Mouse (Mus musculus) macrophage (primary cell): ENCODE data around the gene Zc2hc1b. TPM values are rescaled to one million over a fixed set of nuclear protein-coding genes. Genes with fewer than 3 reads are reported as not detected.

Experiments used
- H3K27ac ChIP-seq: fragments of 350-480 bp; formaldehyde crosslinking; 2 replicates; pipeline ENCODE4 v1.9.0; 2021
- H3K36me3 ChIP-seq: fragments of 350-480 bp; formaldehyde crosslinking; 2 replicates; pipeline ENCODE4 v1.9.0; 2021; ENCODE audit errors: inconsistent target
- H3K4me3 ChIP-seq: fragments of 350-480 bp; formaldehyde crosslinking; 2 replicates; pipeline ENCODE4 v1.9.0; 2021; ENCODE audit errors: inconsistent target
- H3K79me2 ChIP-seq: fragments of 350-480 bp; formaldehyde crosslinking; 2 replicates; pipeline ENCODE4 v1.9.0; 2021; ENCODE audit errors: inconsistent target
- WGBS: methylation state at CpG from one replicate; pipeline ENCODE4 v1.1.7; 2026; ENCODE audit warnings: inconsistent platforms; ENCODE audit not compliant: missing documents; 5-methylcytosine and 5-hydroxymethylcytosine counted together
- polyA plus RNA-seq: library from polyadenylated mRNA; stranded (reverse); fragments of 250-400 nt; gene quantifications from 3 replicates; pipeline ENCODE4 v1.2.4, GENCODE M21; 2018; ENCODE audit warnings: inconsistent platforms

Zc2hc1b gene
- polyA plus RNA-seq, 1 experiment from 2014 or later = not detected

- H3K4me3 ChIP-seq = no peak overlapping the region
- no peaks in the 10 kb centered on the region for H3K36me3 ChIP-seq
- 91% methylated on average over 4 of the region's 4 CpGs for WGBS
- no peak overlapping the region for H3K27ac ChIP-seq
- no peaks in the 10 kb centered on the region for H3K79me2 ChIP-seq
These were observed 24.9 kb downstream of the Zc2hc1b start for GRCm38 (mm10) chr10:13152811-13153364.

GRCm38 (mm10) chr10:13151353-13151752, 26.5 kb downstream of the Zc2hc1b start:
- 96% methylated on average over 5 of the region's 5 CpGs for WGBS
- H3K4me3 ChIP-seq = no peak overlapping the region

GRCm38 (mm10) chr10:13150435-13150834, 27.4 kb downstream of the Zc2hc1b start:
- H3K79me2 ChIP-seq = no peaks in the 10 kb centered on the region
- H3K36me3 ChIP-seq = no peaks in the 10 kb centered on the region
- no peak overlapping the region for H3K27ac ChIP-seq
- no peak overlapping the region for H3K4me3 ChIP-seq
- WGBS = 93% methylated on average over 3 of the region's 3 CpGs

More at GRCm38 (mm10) chr10:13151353-13151752, 26.5 kb downstream of the Zc2hc1b start:
- no peaks in the 10 kb centered on the region for H3K79me2 ChIP-seq
- no peak overlapping the region for H3K27ac ChIP-seq
- H3K36me3 ChIP-seq = no peaks in the 10 kb centered on the region

- Histone ChIP-seq H3K4me3 (no peak overlapping the region), H3K79me2 (no peaks in the 10 kb centered on the region), H3K27ac (no peak overlapping the region), H3K36me3 (no peaks in the 10 kb centered on the region)
- WGBS = 75% methylated on average over 2 of the region's 2 CpGs
These were observed 37.4 kb downstream of the Zc2hc1b start for GRCm38 (mm10) chr10:13140434-13140833.

GRCm38 (mm10) chr10:13137906-13138305, 39.9 kb downstream of the Zc2hc1b start:
- H3K36me3 ChIP-seq = no peaks in the 10 kb centered on the region
- H3K27ac ChIP-seq = no peak overlapping the region
- H3K4me3 ChIP-seq = no peak overlapping the region
- no peaks in the 10 kb centered on the region for H3K79me2 ChIP-seq
- 92% methylated on average over 6 of the region's 6 CpGs for WGBS

- Histone ChIP-seq H3K36me3 (no peaks in the 10 kb centered on the region), H3K79me2 (no peaks in the 10 kb centered on the region), H3K27ac (no peak overlapping the region), H3K4me3 (no peak overlapping the region)
- WGBS = 92% methylated on average over 7 of the region's 7 CpGs
These were observed 42.1 kb downstream of the Zc2hc1b start for GRCm38 (mm10) chr10:13135751-13136150.

- Histone ChIP-seq H3K27ac (no peak overlapping the region), H3K4me3 (no peak overlapping the region), H3K79me2 (no peaks in the 10 kb centered on the region), H3K36me3 (no peaks in the 10 kb centered on the region)
- 97% methylated on average over 7 of the region's 7 CpGs for WGBS
These were observed 42.5 kb downstream of the Zc2hc1b start for GRCm38 (mm10) chr10:13135276-13135675.

GRCm38 (mm10) chr10:13133850-13134249, 44.0 kb downstream of the Zc2hc1b start:
- 96% methylated on average over 4 of the region's 4 CpGs for whole genome bisulfite sequencing
- H3K79me2 ChIP-seq = no peaks in the 10 kb centered on the region
- no peak overlapping the region for H3K4me3 ChIP-seq
- H3K36me3 ChIP-seq = no peaks in the 10 kb centered on the region
- H3K27ac ChIP-seq = no peak overlapping the region

GRCm38 (mm10) chr10:13127946-13128345, 49.9 kb downstream of the Zc2hc1b start:
- H3K36me3 ChIP-seq = no peaks in the 10 kb centered on the region
- H3K27ac ChIP-seq = no peak overlapping the region
- no peaks in the 10 kb centered on the region for H3K79me2 ChIP-seq
- 86% methylated on average over 7 of the region's 7 CpGs for WGBS
- no peak overlapping the region for H3K4me3 ChIP-seq

GRCm38 (mm10) chr10:13127335-13127734, 50.5 kb downstream of the Zc2hc1b start:
- no peaks in the 10 kb centered on the region for H3K79me2 ChIP-seq
- WGBS = 93% methylated on average over 13 of the region's 13 CpGs
- H3K4me3 ChIP-seq = no peak overlapping the region
- no peaks in the 10 kb centered on the region for H3K36me3 ChIP-seq
- no peak overlapping the region for H3K27ac ChIP-seq

- Histone ChIP-seq H3K4me3 (no peak overlapping the region), H3K27ac (no peak overlapping the region)
These were observed 52.0 kb downstream of the Zc2hc1b start for GRCm38 (mm10) chr10:13125811-13126210.

GRCm38 (mm10) chr10:13119300-13119699, 58.5 kb downstream of the Zc2hc1b start:
- WGBS = 29% methylated on average over 1 of the region's 2 CpGs
- H3K79me2 ChIP-seq = no peaks in the 10 kb centered on the region
- no peaks in the 10 kb centered on the region for H3K36me3 ChIP-seq
- H3K27ac ChIP-seq = no peak overlapping the region
- H3K4me3 ChIP-seq = no peak overlapping the region

More at GRCm38 (mm10) chr10:13125811-13126210, 52.0 kb downstream of the Zc2hc1b start:
- Histone ChIP-seq H3K79me2 (no peaks in the 10 kb centered on the region), H3K36me3 (no peaks in the 10 kb centered on the region)
- 80% methylated on average over 3 of the region's 3 CpGs for WGBS

GRCm38 (mm10) chr10:13118770-13119102, 59.1 kb downstream of the Zc2hc1b start:
- H3K27ac ChIP-seq = no peak overlapping the region
- no peaks in the 10 kb centered on the region for H3K79me2 ChIP-seq
- WGBS = 93% methylated on average over 5 of the region's 5 CpGs
- no peaks in the 10 kb centered on the region for H3K36me3 ChIP-seq
- H3K4me3 ChIP-seq = no peak overlapping the region

- 89% methylated on average over 7 of the region's 7 CpGs for WGBS
- no peak overlapping the region for H3K4me3 ChIP-seq
- H3K79me2 ChIP-seq = no peaks in the 10 kb centered on the region
- no peak overlapping the region for H3K27ac ChIP-seq
- no peaks in the 10 kb centered on the region for H3K36me3 ChIP-seq
These were observed 59.6 kb downstream of the Zc2hc1b start for GRCm38 (mm10) chr10:13118024-13118769.

- H3K79me2 ChIP-seq = no peaks in the 10 kb centered on the region
- H3K27ac ChIP-seq = no peak overlapping the region
- 79% methylated on average over 8 of the region's 9 CpGs for WGBS
- H3K4me3 ChIP-seq = no peak overlapping the region
- H3K36me3 ChIP-seq = no peaks in the 10 kb centered on the region
These were observed 60.8 kb downstream of the Zc2hc1b start for GRCm38 (mm10) chr10:13116706-13117665.
